Mouse (Mus musculus) neural tube, embryonic 13.5 days (tissue): Measurements from ENCODE around the gene Tmem260. TPM values are rescaled to one million over a fixed set of nuclear protein-coding genes. Genes with fewer than 3 reads are reported as not detected.

Source experiments
- ATAC-seq: fragments of 200-750 bp; cut with Nextera tagmentation; 2 replicates; pipeline ENCODE4 v1.8.0; 2017; ENCODE audit warnings: low read depth, mild to moderate bottlenecking, moderate TSS enrichment, moderate library complexity
- H3K27ac ChIP-seq: fragments of 300-500 bp; sonication (generic); replicated peaks from 2 replicates; pipeline ENCODE4 v1.5.1; 2015; ENCODE audit warnings: moderate library complexity, mild to moderate bottlenecking, inconsistent platforms
- H3K27me3 ChIP-seq: fragments of 300-500 bp; sonication (generic); 2 replicates; pipeline ENCODE4 v1.6.1; 2015; ENCODE audit warnings: mild to moderate bottlenecking, inconsistent platforms
- H3K36me3 ChIP-seq: fragments of 300-500 bp; sonication (generic); 2 replicates; pipeline ENCODE4 v1.6.1; 2015; ENCODE audit warnings: mild to moderate bottlenecking, inconsistent platforms
- H3K4me1 ChIP-seq: fragments of 300-500 bp; sonication (generic); replicated peaks from 2 replicates; pipeline ENCODE4 v1.6.1; 2015; ENCODE audit warnings: inconsistent platforms
- H3K4me2 ChIP-seq: fragments of 300-500 bp; sonication (generic); 2 replicates; pipeline ENCODE4 v1.6.1; 2015; ENCODE audit warnings: inconsistent platforms, mild to moderate bottlenecking, moderate library complexity
- H3K4me3 ChIP-seq: fragments of 300-500 bp; sonication (generic); 2 replicates; pipeline ENCODE4 v1.5.1; 2015; ENCODE audit warnings: mild to moderate bottlenecking, inconsistent platforms
- H3K9ac ChIP-seq: fragments of 300-500 bp; sonication (generic); 2 replicates; pipeline ENCODE4 v1.6.1; 2015; ENCODE audit warnings: moderate library complexity, mild to moderate bottlenecking, inconsistent platforms
- H3K9me3 ChIP-seq: fragments of 300-500 bp; sonication (generic); 2 replicates; pipeline ENCODE4 v1.6.1; 2016; ENCODE audit warnings: inconsistent platforms
- WGBS: fragments of 180-500 bp; shearing (Covaris S2); methylation state at CpG from one replicate; pipeline ENCODE4 v1.1.7; 2015; 5-methylcytosine and 5-hydroxymethylcytosine counted together
- polyA plus RNA-seq: library from polyadenylated mRNA; unstranded; fragments of >200 nt; fragmentation: Nextera tagmentation; extraction: Ambion mirVana; gene quantifications from 2 replicates; pipeline ENCODE4 v1.2.1, GENCODE M21; 2015

The Tmem260 gene
- polyA plus RNA-seq, 1 experiment from 2014 or later, result 17.9 TPM

DNA sequence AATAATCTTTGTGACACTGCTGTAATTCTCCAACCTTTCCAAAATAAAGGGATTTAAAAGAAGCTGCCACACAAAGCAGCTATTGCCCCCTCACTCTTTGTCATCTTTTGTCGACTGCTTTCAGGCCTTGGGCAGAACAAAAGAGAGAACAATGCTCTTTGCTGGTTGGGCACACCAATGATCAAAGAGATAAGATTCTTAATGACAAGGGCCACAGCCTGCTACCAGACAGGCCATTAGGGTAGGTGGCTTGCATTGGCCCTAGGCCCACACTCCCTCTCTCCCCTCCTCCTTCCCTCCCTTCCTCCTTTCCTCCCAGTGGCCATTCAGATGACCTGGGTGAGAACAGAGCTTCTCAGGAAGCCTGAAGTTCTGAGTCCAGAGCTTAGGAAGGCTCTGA lies 77.4 kb downstream of the Tmem260 start:
- WGBS, result 3% methylated on average over 1 of the region's 1 CpGs
- no peaks in the 10 kb centered on the region for H3K36me3 ChIP-seq
- H3K27ac ChIP-seq, result no peak overlapping the region
- H3K4me1 ChIP-seq, result no peaks in the 10 kb centered on the region
- no peak overlapping the region for H3K4me3 ChIP-seq
- no peaks in the 10 kb centered on the region for H3K9me3 ChIP-seq
- no peak overlapping the region for H3K4me2 ChIP-seq
- 0 out of 2 replicates have a peak, but pooled peaks have one; percentile 23 for ATAC-seq
- peaks cover 66% of the 10 kb centered on the region for H3K27me3 ChIP-seq
- no peak overlapping the region for H3K9ac ChIP-seq

DNA sequence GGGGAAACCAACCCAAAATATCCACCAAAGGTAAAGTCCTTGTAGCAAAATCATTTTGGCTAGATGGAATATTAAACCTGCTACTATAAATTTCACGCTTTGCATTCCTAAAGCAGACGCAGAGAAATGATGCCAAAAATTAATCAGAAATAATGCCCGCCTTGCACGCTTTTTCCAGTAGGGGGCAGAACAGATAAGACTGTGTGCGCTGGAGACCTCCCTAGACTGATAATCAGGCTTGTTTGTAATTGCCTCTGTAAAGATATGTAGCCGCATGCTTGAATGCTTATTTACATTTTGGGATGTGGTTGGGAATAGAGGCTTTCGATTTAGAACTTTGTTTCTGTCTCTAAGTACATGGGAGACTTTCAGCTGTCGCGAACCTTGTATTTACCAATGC lies 78.2 kb downstream of the Tmem260 start:
- peak; percentile 50; the same call in 1 of the 2 replicates for ATAC-seq
- no peak overlapping the region for H3K27ac ChIP-seq
- H3K27me3 ChIP-seq, result peaks cover 62% of the 10 kb centered on the region
- H3K36me3 ChIP-seq, result no peaks in the 10 kb centered on the region
- H3K4me1 ChIP-seq, result no peaks in the 10 kb centered on the region
- no peak overlapping the region for H3K4me2 ChIP-seq
- no peaks in the 10 kb centered on the region for H3K9me3 ChIP-seq
- WGBS, result 50% methylated on average over 9 of the region's 9 CpGs
- no peak overlapping the region for H3K9ac ChIP-seq
- no peak overlapping the region for H3K4me3 ChIP-seq

DNA sequence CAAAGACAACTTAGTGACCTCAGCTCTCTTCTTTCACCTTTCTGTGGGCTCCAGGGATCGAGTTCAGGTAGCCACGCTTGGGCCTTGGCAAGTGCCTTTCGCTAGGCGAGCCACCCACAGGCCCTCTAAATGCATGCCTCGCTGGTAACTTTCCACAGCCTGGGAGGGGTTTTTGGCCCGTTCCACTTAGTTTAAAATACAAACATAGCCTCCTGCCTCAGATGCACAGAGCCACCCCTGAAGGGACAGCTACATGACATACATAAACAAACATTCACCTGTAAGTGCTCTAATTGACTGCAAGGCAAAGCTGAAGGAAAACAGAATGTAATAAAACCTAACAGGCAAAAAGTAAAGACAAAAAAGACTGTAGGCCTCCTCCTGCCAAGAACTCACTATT lies 79.1 kb downstream of the Tmem260 start:
- Histone ChIP-seq H3K9ac (no peak overlapping the region), H3K9me3 (no peaks in the 10 kb centered on the region), H3K36me3 (no peaks in the 10 kb centered on the region), H3K27me3 (peaks cover 54% of the 10 kb centered on the region), H3K27ac (no peak overlapping the region), H3K4me2 (no peak overlapping the region), H3K4me1 (no peaks in the 10 kb centered on the region), H3K4me3 (no peak overlapping the region)
- 64% methylated on average over 6 of the region's 6 CpGs for WGBS
- ATAC-seq, result no peak

DNA sequence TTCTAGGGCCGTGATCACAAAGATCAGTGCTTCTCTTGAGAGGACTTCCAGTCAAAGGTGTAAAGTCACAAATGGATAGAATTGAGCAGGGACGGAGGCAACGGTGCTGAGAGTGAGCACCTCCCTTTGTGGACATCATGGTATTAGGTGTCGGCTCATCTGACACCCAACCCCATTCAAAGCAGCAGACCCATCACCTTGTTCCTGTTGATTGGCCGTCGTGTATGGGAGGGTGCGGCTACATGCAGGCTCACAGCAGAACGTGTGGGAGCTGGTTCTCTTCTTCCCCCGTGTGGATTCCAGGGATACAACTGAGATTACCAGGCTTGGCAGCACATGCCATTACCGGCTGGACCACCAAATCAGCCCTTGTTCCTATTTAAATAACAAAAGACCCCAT lies 84.7 kb downstream of the Tmem260 start:
- H3K9ac ChIP-seq, result no peak overlapping the region
- H3K27ac ChIP-seq, result no peak overlapping the region
- H3K4me1 ChIP-seq, result no peaks in the 10 kb centered on the region
- peaks cover 13% of the 10 kb centered on the region for H3K27me3 ChIP-seq
- no peaks in the 10 kb centered on the region for H3K9me3 ChIP-seq
- no peaks in the 10 kb centered on the region for H3K36me3 ChIP-seq
- ATAC-seq, result no peak
- H3K4me2 ChIP-seq, result no peak overlapping the region
- H3K4me3 ChIP-seq, result no peak overlapping the region
- 73% methylated on average over 10 of the region's 10 CpGs for WGBS

DNA sequence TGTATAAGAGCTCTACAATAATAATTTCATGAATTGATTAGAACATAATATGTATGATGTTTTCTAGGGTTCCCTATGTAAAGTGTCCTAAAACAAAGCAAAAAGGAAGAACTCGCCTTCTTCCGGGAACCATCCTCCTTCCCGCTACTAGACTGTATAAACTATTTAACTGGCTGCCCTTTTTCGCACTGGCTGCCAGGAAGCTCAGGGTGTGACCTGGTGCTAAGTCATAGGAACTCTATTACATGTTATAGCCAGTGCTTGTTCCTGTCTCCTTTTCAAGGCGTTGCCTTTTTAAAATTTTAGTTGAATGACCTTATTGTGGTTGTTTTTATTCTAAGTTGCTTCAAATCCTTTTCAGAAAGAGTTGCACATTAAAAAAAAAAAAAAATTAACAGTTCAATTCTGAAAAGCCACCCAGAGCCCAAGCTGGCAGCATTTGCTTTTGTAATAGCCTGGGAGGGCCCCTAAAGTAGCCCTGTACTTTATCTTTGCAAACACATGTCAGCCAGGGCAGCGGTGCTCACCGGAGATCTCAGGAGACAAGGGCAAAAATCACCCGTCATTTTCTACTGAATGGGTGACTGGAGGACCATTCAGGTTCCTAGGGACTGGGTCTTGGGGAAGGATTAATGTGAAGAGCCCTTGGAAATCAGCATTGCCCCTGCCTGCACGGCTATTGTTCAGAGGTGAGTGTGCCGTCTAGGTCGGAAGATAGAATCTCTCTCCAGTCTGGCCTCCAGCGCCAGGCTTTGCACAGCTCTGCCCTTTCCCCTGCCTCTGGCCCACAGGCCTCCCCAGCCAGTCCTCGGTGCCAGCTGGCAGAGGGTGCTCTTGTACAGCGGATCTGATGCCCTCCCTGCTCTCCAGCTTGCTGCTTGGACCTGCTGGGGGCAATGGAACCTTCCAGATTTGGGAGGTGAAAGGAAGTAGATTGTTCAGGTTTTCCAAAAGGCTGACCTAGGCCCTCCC lies 92.2 kb downstream of the Tmem260 start:
- H3K9me3 ChIP-seq, result no peaks in the 10 kb centered on the region
- H3K27ac ChIP-seq, result no peak overlapping the region
- peaks cover 22% of the 10 kb centered on the region for H3K27me3 ChIP-seq
- no peak overlapping the region for H3K4me3 ChIP-seq
- peaks cover 14% of the 10 kb centered on the region; the same call in 1 of the 2 replicates for H3K4me1 ChIP-seq
- 55% methylated on average over 14 of the region's 14 CpGs for WGBS
- H3K9ac ChIP-seq, result no peak overlapping the region
- ATAC-seq, result 0 out of 2 replicates have a peak, but pooled peaks have one; percentile 19
- H3K36me3 ChIP-seq, result no peaks in the 10 kb centered on the region
- H3K4me2 ChIP-seq, result no peak overlapping the region

DNA sequence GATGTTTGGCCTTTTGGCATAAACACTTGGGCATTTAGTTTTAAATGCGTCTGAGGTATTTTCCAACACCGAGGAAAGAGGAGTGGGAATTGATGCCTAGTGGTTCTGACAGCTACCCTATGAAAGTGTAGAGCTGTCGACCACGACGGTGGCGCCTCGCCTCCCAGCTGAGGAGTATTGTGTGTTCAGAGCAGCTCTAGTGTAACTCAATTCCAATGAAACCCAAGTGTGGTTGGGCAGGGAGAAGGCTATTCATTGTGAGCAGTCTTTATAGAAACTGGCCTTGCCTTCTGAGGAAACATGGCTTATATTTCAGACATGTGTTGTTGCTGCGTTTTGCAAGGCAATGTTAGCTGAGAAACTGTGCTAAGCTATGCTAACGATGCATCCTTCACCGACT lies 99.2 kb downstream of the Tmem260 start:
- Histone ChIP-seq H3K4me1 (no peaks in the 10 kb centered on the region), H3K9me3 (no peaks in the 10 kb centered on the region), H3K27me3 (peaks cover 13% of the 10 kb centered on the region; the same call in 1 of the 2 replicates), H3K9ac (no peak overlapping the region), H3K27ac (no peak overlapping the region), H3K36me3 (no peaks in the 10 kb centered on the region), H3K4me3 (no peak overlapping the region), H3K4me2 (no peak overlapping the region)
- WGBS, result 83% methylated on average over 10 of the region's 10 CpGs
- no peak for ATAC-seq

DNA sequence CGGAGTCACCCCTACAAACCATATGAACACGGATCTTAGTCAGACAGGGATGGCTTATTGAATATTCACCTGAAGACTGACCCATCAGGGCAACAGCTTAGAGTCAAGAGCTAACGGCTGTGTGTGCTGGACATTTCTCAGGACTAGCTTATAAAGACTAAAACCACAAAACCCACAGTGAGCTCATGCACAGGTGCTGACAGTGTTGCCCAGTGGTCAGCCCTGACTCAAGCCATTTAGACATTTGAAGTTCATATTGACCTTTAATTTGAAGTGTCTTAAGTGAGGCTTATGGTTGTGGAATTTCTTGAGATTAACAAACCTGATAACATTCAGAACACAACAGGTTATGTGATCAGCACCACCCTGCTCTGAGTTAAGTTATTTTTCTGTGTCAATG lies 100.1 kb downstream of the Tmem260 start:
- no peak for ATAC-seq
- WGBS, result 92% methylated on average over 3 of the region's 3 CpGs
- no peaks in the 10 kb centered on the region for H3K9me3 ChIP-seq

DNA sequence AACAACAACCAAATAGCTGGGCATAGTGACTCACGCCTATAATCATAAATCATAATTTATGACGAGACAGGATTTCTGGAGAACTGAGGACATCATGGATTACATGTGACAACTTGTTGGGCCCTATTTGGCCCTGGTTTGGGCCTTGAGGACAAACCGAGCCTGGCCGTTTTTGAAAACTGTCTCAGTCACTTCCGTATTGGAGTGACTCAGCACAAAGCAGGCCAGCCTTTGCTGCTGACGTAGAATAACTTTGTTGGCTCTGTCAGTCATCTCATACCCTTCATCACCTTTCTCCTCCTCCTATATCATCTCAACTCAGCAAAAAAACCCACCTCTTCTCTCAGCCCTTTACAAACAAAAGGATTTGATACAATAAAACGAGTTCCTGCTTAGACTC lies 103.8 kb downstream of the Tmem260 start:
- Histone ChIP-seq H3K4me2 (no peak overlapping the region), H3K27ac (no peak overlapping the region), H3K4me3 (no peak overlapping the region), H3K9ac (no peak overlapping the region), H3K9me3 (no peaks in the 10 kb centered on the region), H3K27me3 (no peaks in the 10 kb centered on the region), H3K36me3 (no peaks in the 10 kb centered on the region), H3K4me1 (no peaks in the 10 kb centered on the region)
- no peak for ATAC-seq
- WGBS, result 87% methylated on average over 7 of the region's 7 CpGs

More for the DNA sequence above, 100.1 kb downstream of the Tmem260 start:
- H3K4me2 ChIP-seq, result no peak overlapping the region
- 0 out of 2 replicates have a peak, but pooled peaks cover 6% of the 10 kb centered on the region for H3K27me3 ChIP-seq
- no peaks in the 10 kb centered on the region for H3K36me3 ChIP-seq
- H3K4me3 ChIP-seq, result no peak overlapping the region
- no peaks in the 10 kb centered on the region for H3K4me1 ChIP-seq
- H3K9ac ChIP-seq, result no peak overlapping the region
- H3K27ac ChIP-seq, result no peak overlapping the region

DNA sequence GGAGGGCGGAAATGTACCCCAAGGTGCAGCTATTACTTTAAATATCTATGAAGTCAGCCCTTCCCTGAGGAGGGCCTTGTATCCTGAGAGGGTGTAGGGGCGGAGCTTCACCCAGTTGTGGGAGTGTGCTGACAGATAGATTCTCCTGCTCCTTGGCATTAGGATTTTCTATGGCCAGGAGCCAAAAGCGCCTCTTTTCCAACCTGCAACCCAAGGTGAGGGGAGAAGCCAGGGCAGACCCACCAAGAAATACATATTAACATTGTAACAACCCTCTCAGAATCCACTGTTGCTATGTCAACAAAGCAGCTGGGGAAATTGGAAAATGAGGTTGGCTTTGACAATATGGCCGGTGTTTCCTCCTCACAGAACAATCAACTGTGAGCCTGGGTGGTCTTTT lies 107.3 kb downstream of the Tmem260 start:
- H3K9me3 ChIP-seq, result no peaks in the 10 kb centered on the region
- no peak overlapping the region for H3K4me2 ChIP-seq
- no peak overlapping the region for H3K9ac ChIP-seq
- 77% methylated on average over 4 of the region's 4 CpGs for WGBS
- ATAC-seq, result no peak
- no peak overlapping the region for H3K4me3 ChIP-seq
- no peaks in the 10 kb centered on the region for H3K27me3 ChIP-seq
- no peak overlapping the region for H3K27ac ChIP-seq
- no peaks in the 10 kb centered on the region for H3K4me1 ChIP-seq
- H3K36me3 ChIP-seq, result no peaks in the 10 kb centered on the region

DNA sequence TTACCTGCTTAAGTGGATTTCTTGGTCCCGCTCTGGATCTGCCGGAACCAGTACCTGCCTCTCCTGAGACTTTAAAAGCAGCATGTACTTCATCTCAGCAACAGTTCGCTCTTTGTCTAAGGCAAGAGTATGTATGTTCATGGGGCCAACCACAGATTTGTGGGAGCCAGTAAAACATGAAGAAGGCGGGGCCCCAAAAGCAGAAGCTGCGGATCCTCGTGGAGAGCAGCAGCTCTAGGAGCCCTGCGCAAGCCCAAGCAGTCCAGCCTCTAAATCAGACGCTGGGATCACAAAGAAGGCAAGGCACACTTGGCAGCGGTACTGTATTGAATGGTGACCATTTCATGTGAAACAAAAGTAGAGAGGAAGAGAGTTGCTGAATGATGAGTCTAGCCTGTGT lies 107.8 kb downstream of the Tmem260 start:
- H3K9ac ChIP-seq, result no peak overlapping the region
- no peak overlapping the region for H3K4me2 ChIP-seq
- ATAC-seq, result no peak
- no peaks in the 10 kb centered on the region for H3K36me3 ChIP-seq
- no peak overlapping the region for H3K4me3 ChIP-seq
- no peaks in the 10 kb centered on the region for H3K9me3 ChIP-seq
- 87% methylated on average over 9 of the region's 9 CpGs for WGBS
- H3K27ac ChIP-seq, result no peak overlapping the region
- no peaks in the 10 kb centered on the region for H3K4me1 ChIP-seq
- H3K27me3 ChIP-seq, result no peaks in the 10 kb centered on the region

DNA sequence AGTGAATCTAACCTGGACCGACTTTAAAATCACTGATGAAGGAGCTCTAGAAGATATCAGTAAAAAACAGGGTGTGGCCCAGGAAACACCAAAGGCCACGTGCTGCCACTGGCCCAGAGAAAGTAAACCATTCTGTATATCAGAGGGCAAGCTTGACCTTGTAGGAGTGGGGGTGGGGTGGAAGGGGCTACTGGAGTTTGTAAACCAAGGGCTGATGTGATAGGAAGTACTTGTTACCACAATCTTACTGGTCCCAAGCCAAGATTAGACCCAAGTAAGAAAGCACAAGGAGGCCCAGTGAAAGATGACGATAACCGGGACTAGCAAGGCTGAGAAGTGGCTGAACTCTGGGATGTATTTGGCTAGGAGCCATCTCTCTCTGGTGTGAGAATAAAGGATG lies 113.1 kb downstream of the Tmem260 start:
- 84% methylated on average over 4 of the region's 4 CpGs for WGBS
- H3K9me3 ChIP-seq, result no peaks in the 10 kb centered on the region
- no peaks in the 10 kb centered on the region for H3K36me3 ChIP-seq
- H3K4me1 ChIP-seq, result no peaks in the 10 kb centered on the region
- H3K4me2 ChIP-seq, result no peak overlapping the region
- H3K27ac ChIP-seq, result no peak overlapping the region
- no peak overlapping the region for H3K4me3 ChIP-seq
- ATAC-seq, result no peak
- no peaks in the 10 kb centered on the region for H3K27me3 ChIP-seq
- no peak overlapping the region for H3K9ac ChIP-seq

DNA sequence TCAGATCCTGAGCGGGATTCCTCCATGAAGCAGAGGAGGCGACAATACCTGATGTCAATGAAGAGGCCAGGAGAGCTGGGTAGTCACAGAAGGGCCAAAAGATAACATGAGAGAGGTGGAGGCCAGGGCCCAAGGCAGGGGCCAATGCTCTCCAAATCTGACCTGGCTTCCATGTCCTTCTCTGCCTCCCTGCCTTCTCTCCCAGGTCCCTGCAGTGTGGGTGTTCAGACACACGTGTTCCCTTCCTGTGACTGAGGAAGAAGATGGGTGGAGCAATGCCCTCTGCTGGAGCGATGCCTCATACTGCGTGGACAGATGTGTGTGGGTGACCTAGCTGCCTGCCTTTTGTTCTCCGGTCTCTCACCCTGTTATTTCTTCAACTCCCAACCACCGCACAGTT lies 113.8 kb downstream of the Tmem260 start:
- no peaks in the 10 kb centered on the region for H3K36me3 ChIP-seq

More for the DNA sequence above, 113.8 kb downstream of the Tmem260 start:
- Histone ChIP-seq H3K27me3 (no peaks in the 10 kb centered on the region), H3K9me3 (no peaks in the 10 kb centered on the region), H3K4me3 (no peak overlapping the region), H3K9ac (no peak overlapping the region), H3K4me2 (no peak overlapping the region), H3K27ac (no peak overlapping the region), H3K4me1 (no peaks in the 10 kb centered on the region)
- WGBS, result 77% methylated on average over 7 of the region's 7 CpGs
- ATAC-seq, result no peak
